Mouse (Mus musculus): Measurements from ENCODE around the gene 4922502D21Rik. TPM values are rescaled to one million over a fixed set of nuclear protein-coding genes. Genes with fewer than 3 reads are reported as not detected.
A peak's percentile ranks its signal among the peaks of the same experiment; 100 is the strongest.
"Not testable (repeated sequence)": the region's sequence is repeated elsewhere in the genome, so short reads cannot be mapped to it uniquely, and the experiment has no call there.

The 4922502D21Rik gene
- polyA plus RNA-seq, 1 experiment from 2014 or later, result not detected

DNA sequence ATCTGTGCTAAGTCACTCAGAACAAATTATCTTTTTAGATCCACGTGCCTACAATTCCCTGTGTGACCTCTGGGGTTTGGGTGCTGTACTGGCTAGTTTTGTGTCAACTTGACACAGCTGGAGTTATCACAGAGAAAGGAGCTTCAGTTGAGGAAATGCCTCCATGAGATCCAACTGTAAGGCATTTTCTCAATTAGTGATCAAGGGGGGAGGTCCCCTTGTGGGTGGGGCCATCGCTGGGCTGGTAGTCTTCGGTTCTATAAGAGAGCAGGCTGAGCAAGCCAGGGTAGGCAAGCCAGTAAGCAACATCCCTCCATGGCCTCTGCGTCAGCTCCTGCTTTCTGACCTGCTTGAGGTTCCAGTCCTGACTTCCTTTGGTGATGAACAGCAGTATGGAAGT is 10.8 kb upstream of the 4922502D21Rik start, which contains the start of gene Clec12a:
Clec12a (plus strand) TSS at position 301 of the 400 bp plus-strand sequence.
- H3K9me3 ChIP-seq (replicated peaks); H3K9ac ChIP-seq; H3K4me1 ChIP-seq; H3K4me2 ChIP-seq; H3K4me3 ChIP-seq; H3K27ac ChIP-seq; ATAC-seq; H3K36me3 ChIP-seq (ENCODE audit: poor library complexity, severe bottlenecking); H3K27me3 ChIP-seq: not testable (repeated sequence)
- 78% methylated on average over 4 of the region's 4 CpGs for WGBS

DNA sequence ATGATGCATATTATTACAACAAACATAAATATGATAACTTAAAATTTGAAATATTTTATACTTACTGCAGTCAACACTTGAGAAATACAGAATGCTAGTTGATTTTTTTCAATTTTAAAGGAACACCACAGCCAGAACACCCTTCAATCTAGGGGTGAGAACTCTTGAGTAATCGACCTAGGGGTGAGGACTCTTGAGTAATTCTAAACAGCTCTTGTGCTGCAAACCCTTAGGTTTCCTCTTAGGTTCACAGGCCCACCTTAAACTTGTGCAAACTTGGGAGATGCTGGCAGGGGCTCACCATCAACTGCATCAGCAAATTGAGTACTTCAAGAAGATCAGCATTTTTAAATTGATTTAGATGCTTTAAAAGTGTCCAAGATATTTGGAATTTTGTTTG is 6.2 kb upstream of the 4922502D21Rik start:
- Histone ChIP-seq H3K9ac (no peak overlapping the region), H3K27ac (no peak overlapping the region), H3K4me3 (no peak overlapping the region), H3K4me2 (no peak overlapping the region), H3K9me3 (replicated peaks) (no peaks in the 10 kb centered on the region), H3K36me3 (ENCODE audit: poor library complexity, severe bottlenecking) (no peaks in the 10 kb centered on the region), H3K27me3 (no peaks in the 10 kb centered on the region), H3K4me1 (no peaks in the 10 kb centered on the region)
- ATAC-seq, result no peak
- WGBS, result 79% methylated on average over 1 of the region's 1 CpGs

DNA sequence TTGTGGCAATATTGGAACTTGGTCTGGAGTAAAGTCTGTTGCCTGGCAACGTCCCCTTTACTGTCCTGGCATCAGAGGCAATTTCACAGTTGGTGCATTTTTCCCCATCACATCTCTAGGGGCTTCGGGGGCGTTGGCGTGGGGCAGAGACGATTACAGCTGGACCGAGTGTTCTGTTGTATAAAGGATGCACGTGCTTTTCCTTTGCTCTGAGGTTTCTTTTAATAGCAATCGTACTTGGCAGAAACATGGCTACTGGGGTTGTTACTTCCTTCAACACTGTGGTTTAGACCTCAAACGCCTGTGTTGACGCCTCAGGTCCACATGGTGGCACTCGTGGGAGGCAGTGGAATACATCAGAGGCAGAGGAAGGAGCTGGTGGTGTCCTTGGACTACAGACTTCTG is 2.1 kb upstream of the 4922502D21Rik start:
- H3K36me3 ChIP-seq (ENCODE audit: poor library complexity, severe bottlenecking), result no peaks in the 10 kb centered on the region
- H3K4me1 ChIP-seq, result no peaks in the 10 kb centered on the region
- ATAC-seq, result peak; percentile 79
- WGBS, result 38% methylated on average over 11 of the region's 11 CpGs
- H3K27me3 ChIP-seq, result no peaks in the 10 kb centered on the region
- H3K27ac ChIP-seq, result no peak overlapping the region
- H3K9me3 ChIP-seq (replicated peaks), result no peaks in the 10 kb centered on the region
- no peak overlapping the region for H3K9ac ChIP-seq
- H3K4me3 ChIP-seq, result no peak overlapping the region
- H3K4me2 ChIP-seq, result peak overlapping the region; percentile 10; the same call in 1 of the 2 replicates

DNA sequence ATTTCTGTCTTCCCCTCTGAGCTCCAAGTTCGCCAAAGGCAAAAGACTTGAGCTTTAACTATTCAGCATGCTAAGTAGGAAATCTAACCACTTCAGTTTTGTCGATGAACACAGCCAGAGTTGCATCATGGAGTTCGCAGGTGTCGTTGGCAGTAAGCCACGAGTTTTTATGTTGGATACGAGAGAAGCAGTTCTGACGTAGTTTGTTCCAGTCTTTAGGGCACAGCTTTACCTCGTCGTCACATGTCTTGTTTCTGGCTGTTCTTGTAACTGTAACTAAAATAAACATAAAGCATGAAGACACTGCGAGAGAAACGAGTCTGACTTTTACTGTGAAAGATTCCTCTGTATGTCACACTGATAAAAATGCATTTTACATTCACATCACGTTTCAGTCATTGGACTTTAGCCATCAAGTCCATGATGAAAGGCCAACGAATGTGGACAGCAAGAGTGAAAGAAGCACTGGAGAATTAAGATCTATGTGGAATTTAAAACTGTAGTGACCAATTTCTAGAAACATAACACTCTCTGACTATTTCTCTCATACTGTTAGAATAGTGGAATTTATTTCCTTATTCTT is 4.9 kb downstream of the 4922502D21Rik start:
- H3K4me2 ChIP-seq, result no peak overlapping the region
- WGBS, result 74% methylated on average over 13 of the region's 13 CpGs
- no peaks in the 10 kb centered on the region for H3K27me3 ChIP-seq
- no peak overlapping the region for H3K9ac ChIP-seq
- ATAC-seq, result no peak
- H3K9me3 ChIP-seq (replicated peaks), result no peaks in the 10 kb centered on the region
- no peak overlapping the region for H3K27ac ChIP-seq
- no peak overlapping the region for H3K4me3 ChIP-seq
- H3K4me1 ChIP-seq, result no peaks in the 10 kb centered on the region
- H3K36me3 ChIP-seq (ENCODE audit: poor library complexity, severe bottlenecking), result no peaks in the 10 kb centered on the region

DNA sequence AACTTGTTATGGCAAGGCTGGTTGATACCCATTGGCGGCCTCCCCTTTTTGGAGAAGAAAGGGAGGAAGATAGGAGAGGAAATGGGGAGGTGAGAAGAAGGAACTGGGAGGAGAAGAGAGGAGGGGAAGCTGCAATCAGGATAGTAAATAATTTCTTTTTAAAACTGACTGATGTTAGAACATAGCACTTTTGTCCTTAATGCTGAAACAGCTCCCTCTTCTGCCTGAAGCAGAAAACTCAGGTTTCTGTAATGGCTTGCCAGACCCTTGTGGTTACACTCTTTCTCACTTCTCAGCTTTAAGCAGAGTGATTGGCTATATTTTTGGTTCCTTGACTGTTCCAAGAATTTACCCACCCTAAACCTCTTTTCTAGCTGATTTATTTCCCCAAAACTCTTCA is 5.6 kb downstream of the 4922502D21Rik start:
- ATAC-seq, result no peak
- no peaks in the 10 kb centered on the region for H3K36me3 ChIP-seq (ENCODE audit: poor library complexity, severe bottlenecking)
- H3K27ac ChIP-seq, result no peak overlapping the region
- H3K9me3 ChIP-seq (replicated peaks), result no peaks in the 10 kb centered on the region
- no peak overlapping the region for H3K9ac ChIP-seq
- no peak overlapping the region for H3K4me3 ChIP-seq
- no peaks in the 10 kb centered on the region for H3K4me1 ChIP-seq
- no peak overlapping the region for H3K4me2 ChIP-seq
- no peaks in the 10 kb centered on the region for H3K27me3 ChIP-seq
- 82% methylated on average over 1 of the region's 1 CpGs for WGBS

DNA sequence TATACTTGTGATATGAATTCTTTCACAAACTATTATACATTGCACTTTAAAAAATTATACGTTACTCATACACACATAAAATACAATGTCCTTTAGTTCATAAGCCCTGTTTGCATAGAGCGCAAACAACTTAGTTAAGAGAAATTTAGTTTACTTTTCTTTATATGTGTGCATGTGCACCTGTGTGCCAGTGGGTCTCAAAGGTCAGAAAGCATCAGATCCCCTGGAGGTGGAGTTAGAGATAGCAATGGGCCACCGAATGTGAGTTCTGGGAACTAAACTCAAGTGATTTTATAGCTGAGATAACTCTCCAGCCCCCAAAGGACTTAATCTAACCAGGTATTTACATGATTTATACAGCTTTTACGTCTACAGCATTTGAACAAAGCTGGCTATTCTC is 12.3 kb downstream of the 4922502D21Rik start:
- no peak for ATAC-seq

DNA sequence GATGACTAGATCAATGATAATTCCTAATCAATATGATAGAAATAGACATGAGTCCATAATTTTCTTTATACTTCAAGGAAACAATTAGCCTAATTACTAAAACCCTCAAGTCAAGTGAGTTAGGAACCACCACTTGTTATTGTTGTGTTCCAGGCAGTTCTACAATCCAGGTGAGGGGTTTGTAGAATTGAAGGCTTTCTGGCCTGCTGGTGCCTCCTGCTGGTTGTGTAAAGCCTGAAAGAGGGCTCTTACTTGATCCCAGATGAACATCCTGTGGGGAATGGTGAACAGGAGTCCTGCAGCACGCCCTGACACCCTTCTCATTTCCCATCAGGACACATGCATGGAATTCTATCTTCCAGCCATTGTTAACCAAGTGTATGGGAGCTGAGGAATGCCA is 13.2 kb downstream of the 4922502D21Rik start:
- H3K4me2 ChIP-seq, result no peak overlapping the region
- no peak overlapping the region for H3K27ac ChIP-seq
- no peak overlapping the region for H3K9ac ChIP-seq
- 52% methylated on average over 1 of the region's 1 CpGs for WGBS
- no peaks in the 10 kb centered on the region for H3K36me3 ChIP-seq (ENCODE audit: poor library complexity, severe bottlenecking)
- H3K27me3 ChIP-seq, result no peaks in the 10 kb centered on the region
- ATAC-seq, result no peak
- H3K4me3 ChIP-seq, result no peak overlapping the region
- H3K4me1 ChIP-seq, result no peaks in the 10 kb centered on the region
- H3K9me3 ChIP-seq (replicated peaks), result no peaks in the 10 kb centered on the region

More for the DNA sequence above, 12.3 kb downstream of the 4922502D21Rik start:
- no peaks in the 10 kb centered on the region for H3K36me3 ChIP-seq (ENCODE audit: poor library complexity, severe bottlenecking)
- H3K9ac ChIP-seq, result no peak overlapping the region
- H3K9me3 ChIP-seq (replicated peaks), result no peaks in the 10 kb centered on the region
- 76% methylated on average over 4 of the region's 4 CpGs for WGBS
- no peak overlapping the region for H3K4me3 ChIP-seq
- no peaks in the 10 kb centered on the region for H3K4me1 ChIP-seq
- no peaks in the 10 kb centered on the region for H3K27me3 ChIP-seq
- no peak overlapping the region for H3K4me2 ChIP-seq
- no peak overlapping the region for H3K27ac ChIP-seq

DNA sequence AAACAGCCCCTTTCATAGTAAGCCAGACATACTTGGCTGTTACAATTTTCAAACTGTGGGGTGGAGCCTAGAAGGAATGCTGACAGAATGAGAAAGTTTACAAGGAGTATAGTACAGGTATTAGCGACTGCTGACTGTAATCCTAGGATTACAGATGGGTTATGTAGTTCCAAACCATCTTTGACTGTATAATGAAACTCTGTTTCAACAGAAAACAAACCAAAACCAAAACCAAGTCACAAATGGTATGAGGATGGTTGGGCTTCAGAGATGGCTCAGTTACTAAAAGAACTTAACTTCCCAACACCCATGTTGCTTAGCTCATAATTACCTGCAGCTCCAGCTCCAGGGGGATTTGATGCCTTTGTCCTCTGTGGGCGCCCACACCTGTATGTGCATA is 15.1 kb downstream of the 4922502D21Rik start:
- H3K9ac ChIP-seq, result no peak overlapping the region
- no peaks in the 10 kb centered on the region for H3K4me1 ChIP-seq
- H3K27ac ChIP-seq, result no peak overlapping the region
- WGBS, result 81% methylated on average over 2 of the region's 2 CpGs
- H3K4me2 ChIP-seq, result no peak overlapping the region
- no peak for ATAC-seq
- H3K27me3 ChIP-seq, result no peaks in the 10 kb centered on the region
- H3K4me3 ChIP-seq, result no peak overlapping the region
- H3K9me3 ChIP-seq (replicated peaks), result no peaks in the 10 kb centered on the region
- no peaks in the 10 kb centered on the region for H3K36me3 ChIP-seq (ENCODE audit: poor library complexity, severe bottlenecking)

DNA sequence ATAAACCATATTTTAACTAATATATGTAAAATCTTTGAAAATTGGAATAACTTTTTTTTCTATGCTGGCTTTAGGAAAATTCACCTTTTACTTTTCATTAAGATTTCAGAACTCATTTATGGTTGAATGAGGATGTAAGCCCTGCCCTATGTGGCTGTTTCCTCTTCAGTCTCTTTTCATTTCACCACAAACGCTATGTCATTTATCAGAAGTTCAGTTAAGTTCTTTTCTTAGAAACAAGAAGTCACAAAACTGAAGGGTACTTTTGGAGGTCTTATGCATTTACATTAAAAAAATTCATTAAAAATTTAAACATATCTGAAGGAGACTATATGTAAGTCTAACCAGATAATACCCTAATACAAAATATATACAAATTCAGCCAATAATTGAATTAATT is 15.9 kb downstream of the 4922502D21Rik start:
- no peak overlapping the region for H3K27ac ChIP-seq
- no peak overlapping the region for H3K4me3 ChIP-seq

DNA sequence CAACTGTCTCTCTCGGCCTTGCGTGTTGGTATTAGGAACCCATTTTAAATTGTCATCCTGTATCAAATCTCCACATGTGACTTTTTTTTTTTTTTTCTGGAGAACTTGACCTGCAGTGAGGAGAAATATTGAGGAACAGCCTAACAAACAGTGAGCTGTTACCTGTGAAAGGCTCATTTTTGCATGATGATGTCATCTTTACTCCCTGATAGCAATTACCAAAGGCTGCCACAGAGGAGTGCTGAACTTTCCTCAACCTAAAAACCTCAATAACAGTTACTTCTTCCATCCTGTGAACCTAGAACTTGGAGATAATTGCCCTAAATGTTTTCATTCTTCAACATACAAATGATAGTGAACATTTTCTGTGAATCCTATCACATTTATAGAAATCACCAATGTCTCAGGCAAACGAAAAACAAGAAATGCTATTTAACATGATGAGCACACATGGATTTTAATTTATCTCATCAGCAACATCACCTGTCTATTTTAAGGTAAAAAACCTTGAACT is 16.9 kb downstream of the 4922502D21Rik start:
- Histone ChIP-seq H3K4me2 (no peak overlapping the region), H3K27me3 (no peaks in the 10 kb centered on the region), H3K4me1 (no peaks in the 10 kb centered on the region), H3K9me3 (replicated peaks) (no peaks in the 10 kb centered on the region), H3K27ac (no peak overlapping the region), H3K36me3 (ENCODE audit: poor library complexity, severe bottlenecking) (no peaks in the 10 kb centered on the region), H3K9ac (no peak overlapping the region), H3K4me3 (no peak overlapping the region)
- no peak for ATAC-seq
- 85% methylated on average over 3 of the region's 3 CpGs for WGBS

More for the DNA sequence above, 15.9 kb downstream of the 4922502D21Rik start:
- Histone ChIP-seq H3K27me3 (no peaks in the 10 kb centered on the region), H3K4me1 (no peaks in the 10 kb centered on the region), H3K9me3 (replicated peaks) (no peaks in the 10 kb centered on the region), H3K4me2 (no peak overlapping the region), H3K36me3 (ENCODE audit: poor library complexity, severe bottlenecking) (no peaks in the 10 kb centered on the region), H3K9ac (no peak overlapping the region)
- 82% methylated on average over 1 of the region's 1 CpGs for WGBS
- no peak for ATAC-seq

DNA sequence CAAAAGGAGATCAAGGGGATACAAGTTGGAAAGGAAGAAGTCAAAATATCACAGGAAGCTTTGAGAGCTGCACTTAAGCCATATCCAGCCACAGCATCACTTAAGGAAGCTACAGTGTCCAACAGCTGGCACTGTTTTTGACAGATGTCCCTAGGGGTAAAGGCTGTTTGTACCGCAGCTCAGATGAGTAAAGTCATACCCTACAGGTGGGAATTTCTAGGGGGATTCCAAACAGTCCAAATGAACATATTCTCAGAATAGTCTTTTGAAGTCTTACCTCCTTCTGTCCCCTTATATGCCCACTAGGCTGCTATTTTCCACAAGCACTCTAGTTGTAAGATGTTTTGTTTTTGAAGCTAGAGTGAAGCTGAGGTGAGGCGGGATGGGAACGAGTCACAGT is 19.1 kb downstream of the 4922502D21Rik start:
- Histone ChIP-seq H3K4me2 (no peak overlapping the region), H3K27ac (no peak overlapping the region), H3K9me3 (replicated peaks) (no peaks in the 10 kb centered on the region)

DNA sequence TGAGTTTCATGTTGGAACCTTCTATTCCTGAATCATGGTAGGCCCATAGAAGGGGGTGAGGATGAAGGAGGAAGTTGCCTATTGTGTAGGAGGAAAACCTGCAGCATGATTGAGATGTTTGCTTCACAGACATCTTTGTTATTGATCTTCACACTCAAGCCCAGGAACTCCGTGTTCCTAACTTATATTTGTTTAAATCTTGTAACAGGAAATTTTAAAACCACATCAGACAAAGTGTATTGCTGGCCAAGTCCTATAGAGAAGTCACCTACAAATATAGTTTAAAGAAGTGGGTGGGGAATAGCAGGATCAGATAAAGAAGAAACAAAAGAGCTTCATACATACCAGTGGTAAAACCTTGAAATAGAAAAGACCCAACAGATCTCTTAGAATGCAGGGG is 27.4 kb downstream of the 4922502D21Rik start:
- Histone ChIP-seq H3K27ac (no peak overlapping the region), H3K36me3 (ENCODE audit: poor library complexity, severe bottlenecking) (no peaks in the 10 kb centered on the region), H3K4me1 (no peaks in the 10 kb centered on the region), H3K9me3 (replicated peaks) (no peaks in the 10 kb centered on the region), H3K4me3 (no peak overlapping the region), H3K27me3 (no peaks in the 10 kb centered on the region), H3K9ac (no peak overlapping the region), H3K4me2 (no peak overlapping the region)
- no peak for ATAC-seq
- WGBS, result 86% methylated on average over 1 of the region's 1 CpGs

More for the DNA sequence above, 19.1 kb downstream of the 4922502D21Rik start:
- Histone ChIP-seq H3K4me3 (no peak overlapping the region), H3K4me1 (no peaks in the 10 kb centered on the region), H3K27me3 (no peaks in the 10 kb centered on the region), H3K36me3 (ENCODE audit: poor library complexity, severe bottlenecking) (no peaks in the 10 kb centered on the region), H3K9ac (no peak overlapping the region)
- WGBS, result 87% methylated on average over 3 of the region's 3 CpGs
- ATAC-seq, result no peak

DNA sequence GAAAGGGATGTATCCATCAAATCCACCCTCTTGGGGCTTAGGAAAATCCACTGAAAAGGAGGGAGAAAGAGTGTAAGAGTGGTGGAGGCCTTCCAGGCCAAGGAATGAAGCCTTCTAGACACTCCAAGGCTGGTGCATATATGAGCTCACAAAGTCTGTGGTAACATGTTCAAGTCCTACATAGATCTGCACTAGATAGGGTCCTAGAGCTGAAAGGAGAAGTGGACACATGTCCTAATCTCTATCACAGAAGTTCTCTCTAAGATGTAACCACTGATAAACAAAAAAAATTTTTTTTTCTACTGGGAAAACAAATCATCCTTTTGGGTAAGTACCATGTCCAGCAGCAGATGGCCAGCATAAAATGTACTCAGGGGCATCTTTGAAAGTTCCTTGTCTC is 42.9 kb downstream of the 4922502D21Rik start:
- no peaks in the 10 kb centered on the region for H3K27me3 ChIP-seq
- H3K27ac ChIP-seq, result no peak overlapping the region
- no peaks in the 10 kb centered on the region for H3K4me1 ChIP-seq
- ATAC-seq, result no peak
- H3K9ac ChIP-seq, result no peak overlapping the region
- H3K4me2 ChIP-seq, result no peak overlapping the region
- H3K9me3 ChIP-seq (replicated peaks), result no peaks in the 10 kb centered on the region
- H3K4me3 ChIP-seq, result no peak overlapping the region
- H3K36me3 ChIP-seq (ENCODE audit: poor library complexity, severe bottlenecking), result no peaks in the 10 kb centered on the region
